Mouse (Mus musculus) T-cell, adult 66 days (primary cell): ENCODE results near the gene Fam20a. TPM values are rescaled to one million over a fixed set of nuclear protein-coding genes. Genes with fewer than 3 reads are reported as not detected.

Source experiments
- total RNA-seq, 2 experiments: library from RNA; stranded (reverse); gene quantifications; 3 replicates in 1 of 2; 4 replicates in 1 of 2; pipeline ENCODE4 v1.2.4; 2023

Fam20a gene
- total RNA-seq: not detected

DNA sequence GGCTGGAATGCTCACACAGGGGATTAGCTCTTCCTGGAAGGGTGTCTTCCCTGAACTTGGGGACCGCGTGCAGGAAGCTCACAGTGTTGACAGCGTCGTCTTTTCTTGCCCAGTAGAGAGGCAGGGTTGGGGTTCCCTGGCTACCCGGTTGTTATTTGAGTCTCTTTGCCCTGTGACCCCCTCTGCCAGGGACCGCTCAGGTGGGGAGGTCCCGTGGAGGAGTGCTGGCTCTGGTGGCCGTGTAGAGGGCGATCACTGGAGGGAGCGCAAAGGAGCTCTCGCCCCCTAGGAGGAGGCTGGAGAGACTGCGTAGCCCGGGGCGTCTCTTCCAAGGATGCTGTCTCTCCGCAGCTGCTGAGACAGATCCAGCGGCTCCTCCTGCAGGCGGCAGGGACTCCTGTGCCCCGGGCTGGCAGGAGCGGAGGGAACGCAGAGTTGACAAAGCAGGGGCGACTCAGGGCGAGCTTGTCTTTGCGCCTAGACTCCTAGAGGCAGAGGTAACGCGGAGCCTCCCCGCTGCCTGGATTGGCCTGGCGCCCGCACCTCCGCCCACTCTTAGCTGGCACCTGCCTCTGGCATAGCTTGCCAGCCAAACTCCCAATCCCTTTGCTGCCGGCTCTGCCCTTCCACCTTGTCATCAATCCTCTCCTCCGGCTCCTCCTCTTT lies at the start of gene Fam20a:
Gene Fam20a, minus strand, starts transcription at position 499 of the 666 bp plus-strand sequence.

GRCm38 (mm10) chr11:109649206-109649605 lies 72.9 kb downstream of the Fam20a start, which contains the start of gene Prkar1a:
Prkar1a (plus strand) TSS chr11:109649405.

Other genes with a start within 250 kb of the Fam20a start
- 1 to 10 TPM; 2.6 to 4.2 TPM for gene Arsg, start 248.9 kb downstream of the Fam20a start, total RNA-seq
- gene Slc16a6, start 248.7 kb downstream of the Fam20a start, total RNA-seq: 10 to 100 TPM; 35.9 to 51.6 TPM
- 1 to 10 TPM in 1 of 2 experiments, under 1 TPM in 1; 0.61 to 1.6 TPM for gene Wipi1, start 110.3 kb downstream of the Fam20a start, total RNA-seq
- gene Prkar1a, start 72.9 kb downstream of the Fam20a start, total RNA-seq: 100 to 1,000 TPM; 262 to 269 TPM
- not detected for gene 1700012B07Rik, start 105.8 kb upstream of the Fam20a start, total RNA-seq